Mouse (Mus musculus) midbrain, postnatal 0 days (tissue): ENCODE measurements around the gene Cldn24. TPM values are rescaled to one million over a fixed set of nuclear protein-coding genes. Genes with fewer than 3 reads are reported as not detected.

Experiments
- ATAC-seq: fragments of 200-750 bp; cut with Nextera tagmentation; 2 replicates; pipeline ENCODE4 v1.8.0; 2017; ENCODE audit warnings: moderate number of reproducible peaks, mild to moderate bottlenecking, moderate TSS enrichment, moderate library complexity; ENCODE audit not compliant: low FRiP score
- DNase-seq: peaks from one replicate; pipeline ENCODE4 v3.0.0-alpha.2; 2015; ENCODE audit warnings: low spot score
- H3K27ac ChIP-seq: fragments of 300-500 bp; sonication (generic); 2 replicates; pipeline ENCODE4 v1.5.1; 2014; ENCODE audit warnings: low read depth, mild to moderate bottlenecking, low read length, mixed read lengths
- H3K27me3 ChIP-seq: fragments of 300-500 bp; sonication (generic); 2 replicates; pipeline ENCODE4 v1.6.1; 2014; ENCODE audit warnings: low read length, control low read depth, mixed read lengths; ENCODE audit not compliant: insufficient read depth
- H3K36me3 ChIP-seq: fragments of 300-500 bp; sonication (generic); 2 replicates; pipeline ENCODE4 v1.6.1; 2014; ENCODE audit warnings: low read length, control low read depth, mixed read lengths; ENCODE audit not compliant: insufficient read depth
- H3K4me1 ChIP-seq: fragments of 300-500 bp; sonication (generic); 2 replicates; pipeline ENCODE4 v1.6.1; 2014; ENCODE audit warnings: mild to moderate bottlenecking, control low read depth, antibody characterized with exemption, low read length, mixed read lengths; ENCODE audit not compliant: insufficient read depth
- H3K4me2 ChIP-seq: fragments of 300-500 bp; sonication (generic); 2 replicates; pipeline ENCODE4 v1.6.1; 2014; ENCODE audit warnings: low read depth, mild to moderate bottlenecking, low read length, mixed read lengths; ENCODE audit not compliant: poor library complexity, severe bottlenecking
- H3K4me3 ChIP-seq: fragments of 300-500 bp; sonication (generic); 2 replicates; pipeline ENCODE4 v1.5.1; 2014; ENCODE audit warnings: low read depth, mild to moderate bottlenecking, low read length, moderate library complexity
- H3K9ac ChIP-seq: fragments of 300-500 bp; sonication (generic); replicated peaks from 2 replicates; pipeline ENCODE4 v1.6.1; 2014; ENCODE audit warnings: mild to moderate bottlenecking, low read length, moderate library complexity, mixed read lengths; ENCODE audit not compliant: poor library complexity, severe bottlenecking
- H3K9me3 ChIP-seq: fragments of 300-500 bp; sonication (generic); 2 replicates; pipeline ENCODE4 v1.6.1; 2016; ENCODE audit warnings: low read length, control low read depth
- CTCF ChIP-seq: IDR thresholded peaks from 2 replicates; pipeline ENCODE4 v1.5.1; 2016; ENCODE audit warnings: antibody characterized with exemption, mild to moderate bottlenecking
- WGBS: fragments of 180-500 bp; shearing (Covaris S2); extraction: QIAGEN DNeasy Blood & Tissue Kit; methylation state at CpG from one replicate; pipeline ENCODE4 v1.1.7; 2014; 5-methylcytosine and 5-hydroxymethylcytosine counted together
- polyA plus RNA-seq: library from polyadenylated mRNA; unstranded; fragments of >200 nt; fragmentation: Nextera tagmentation; extraction: Ambion mirVana; gene quantifications from 2 replicates; pipeline ENCODE4 v1.2.1, GENCODE M21; 2015
- total RNA-seq: library from RNA; depleted of rRNA; stranded (reverse); fragments of >200 nt; gene quantifications from 2 replicates; pipeline ENCODE4 v1.2.3, GENCODE M21; 2014; rRNA removed

Gene Cldn24
- total and polyA plus RNA-seq, 2 experiments from 2014 or later: not detected

- Histone ChIP-seq H3K36me3 (peaks cover 17% of the 10 kb centered on the region), H3K9ac (no peak overlapping the region), H3K4me1 (no peaks in the 10 kb centered on the region), H3K4me2 (no peak overlapping the region), H3K27me3 (no peaks in the 10 kb centered on the region), H3K9me3 (no peaks in the 10 kb centered on the region), H3K27ac (no peak overlapping the region), H3K4me3 (no peak overlapping the region)
- 77% methylated on average over 12 of the region's 12 CpGs for WGBS
- TF ChIP-seq CTCF: no peak
- DNase-seq (peak; percentile 33), ATAC-seq (no peak)
Measured at GRCm38 (mm10) chr8:47851824-47852502, 30.0 kb downstream of the Cldn24 start.

GRCm38 (mm10) chr8:47852737-47853136 is 30.8 kb downstream of the Cldn24 start:
- no peak overlapping the region for H3K27ac ChIP-seq
- 93% methylated on average over 5 of the region's 5 CpGs for WGBS
- no peak for ATAC-seq
- no peaks in the 10 kb centered on the region for H3K9me3 ChIP-seq
- H3K9ac ChIP-seq: no peak overlapping the region
- peaks cover 12% of the 10 kb centered on the region for H3K36me3 ChIP-seq
- H3K4me3 ChIP-seq: no peak overlapping the region
- no peaks in the 10 kb centered on the region for H3K27me3 ChIP-seq
- no peak for DNase-seq
- H3K4me2 ChIP-seq: no peak overlapping the region
- no peak for TF ChIP-seq CTCF
- no peaks in the 10 kb centered on the region for H3K4me1 ChIP-seq

- H3K4me2 ChIP-seq: no peak overlapping the region
- no peak for ATAC-seq
- H3K9me3 ChIP-seq: no peaks in the 10 kb centered on the region
- no peak overlapping the region for H3K27ac ChIP-seq
- no peaks in the 10 kb centered on the region for H3K27me3 ChIP-seq
- no peak for TF ChIP-seq CTCF
- H3K9ac ChIP-seq: no peak overlapping the region
- no peak for DNase-seq
- H3K4me3 ChIP-seq: no peak overlapping the region
- WGBS: 79% methylated on average over 5 of the region's 5 CpGs
- H3K4me1 ChIP-seq: no peaks in the 10 kb centered on the region
- H3K36me3 ChIP-seq: peaks cover 7% of the 10 kb centered on the region
Measured at GRCm38 (mm10) chr8:47853356-47853755, 31.4 kb downstream of the Cldn24 start.

GRCm38 (mm10) chr8:47859259-47859658 is 37.3 kb downstream of the Cldn24 start:
- Histone ChIP-seq H3K4me2 (no peak overlapping the region), H3K9me3 (no peaks in the 10 kb centered on the region), H3K4me1 (no peaks in the 10 kb centered on the region), H3K36me3 (peaks cover 10% of the 10 kb centered on the region), H3K27ac (no peak overlapping the region), H3K9ac (no peak overlapping the region), H3K27me3 (no peaks in the 10 kb centered on the region), H3K4me3 (no peak overlapping the region)
- WGBS: 75% methylated on average over 12 of the region's 12 CpGs
- no peak for ATAC-seq
- no peak for TF ChIP-seq CTCF
- no peak for DNase-seq

GRCm38 (mm10) chr8:47866568-47866967 is 44.6 kb downstream of the Cldn24 start:
- Histone ChIP-seq H3K4me3 (no peak overlapping the region), H3K4me1 (no peaks in the 10 kb centered on the region), H3K27ac (no peak overlapping the region), H3K9me3 (no peaks in the 10 kb centered on the region), H3K4me2 (no peak overlapping the region), H3K9ac (no peak overlapping the region), H3K36me3 (peaks cover 16% of the 10 kb centered on the region; the same call in 1 of the 2 replicates), H3K27me3 (no peaks in the 10 kb centered on the region)
- no peak for TF ChIP-seq CTCF
- ATAC-seq (no peak), DNase-seq (no peak)
- WGBS: 82% methylated on average over 8 of the region's 8 CpGs

- ATAC-seq: peak; percentile 55; the same call in 1 of the 2 replicates
- 22% methylated on average over 8 of the region's 8 CpGs for WGBS
- Histone ChIP-seq H3K27ac (no peak overlapping the region), H3K4me1 (no peaks in the 10 kb centered on the region), H3K36me3 (peaks cover 16% of the 10 kb centered on the region; the same call in 1 of the 2 replicates), H3K4me2 (no peak overlapping the region), H3K4me3 (no peak overlapping the region), H3K9me3 (no peaks in the 10 kb centered on the region), H3K27me3 (no peaks in the 10 kb centered on the region), H3K9ac (no peak overlapping the region)
- peak; percentile 86 for DNase-seq
- peak; percentile 98 for TF ChIP-seq CTCF
Measured at GRCm38 (mm10) chr8:47867067-47867466, 45.1 kb downstream of the Cldn24 start.

Other genes with a start within 250 kb of the Cldn24 start
- 7.0 and 10.5 TPM in 2 replicates for gene Ing2, start 146.6 kb upstream of the Cldn24 start, total RNA-seq
- gene Ing2, start 146.6 kb upstream of the Cldn24 start, polyA plus RNA-seq: 8.6 and 10.0 TPM in 2 replicates
- 19.4 and 19.9 TPM in 2 replicates for gene Cdkn2aip, start 108.2 kb upstream of the Cldn24 start, total RNA-seq
- 21.8 and 23.3 TPM in 2 replicates for gene Cdkn2aip, start 108.2 kb upstream of the Cldn24 start, polyA plus RNA-seq
- not detected in 2 replicates for gene Cldn22, start 2.3 kb downstream of the Cldn24 start, total RNA-seq
- gene Cldn22, start 2.3 kb downstream of the Cldn24 start, polyA plus RNA-seq: not detected in 2 replicates
- 9.6 and 10.1 TPM in 2 replicates for gene Wwc2, start 168.8 kb downstream of the Cldn24 start, total RNA-seq
- 4.0 and 4.5 TPM in 2 replicates for gene Wwc2, start 168.8 kb downstream of the Cldn24 start, polyA plus RNA-seq